Mouse (Mus musculus): ENCODE measurements around the gene Slc5a5. TPM values are rescaled to one million over a fixed set of nuclear protein-coding genes. Genes with fewer than 3 reads are reported as not detected.
"Not testable (repeated sequence)": the region's sequence is repeated elsewhere in the genome, so short reads cannot be mapped to it uniquely, and the experiment has no call there.

The Slc5a5 gene
- total RNA-seq, 1 experiment from 2014 or later = 0.09 TPM

DNA sequence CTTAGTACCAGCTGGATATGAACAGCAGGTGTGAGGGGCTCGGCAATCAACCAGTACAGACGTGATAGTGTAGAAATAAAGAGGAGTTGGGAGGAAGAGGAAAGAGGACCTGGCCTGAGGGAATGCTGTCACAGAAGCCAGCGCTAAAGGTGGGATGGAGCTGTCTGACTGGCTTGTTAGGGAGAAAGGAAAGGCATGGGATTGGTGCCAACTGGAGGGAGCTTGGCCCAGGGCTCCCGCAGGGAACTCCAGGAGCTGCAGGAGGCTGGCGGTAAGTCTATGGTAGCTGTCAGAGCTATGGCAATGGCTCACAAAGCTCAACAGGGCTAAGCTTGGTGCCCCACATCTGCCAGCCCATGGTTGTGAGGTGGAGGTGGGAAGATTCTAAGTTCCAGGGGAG is 9.7 kb upstream of the Slc5a5 start:
- no peak for DNase-seq

DNA sequence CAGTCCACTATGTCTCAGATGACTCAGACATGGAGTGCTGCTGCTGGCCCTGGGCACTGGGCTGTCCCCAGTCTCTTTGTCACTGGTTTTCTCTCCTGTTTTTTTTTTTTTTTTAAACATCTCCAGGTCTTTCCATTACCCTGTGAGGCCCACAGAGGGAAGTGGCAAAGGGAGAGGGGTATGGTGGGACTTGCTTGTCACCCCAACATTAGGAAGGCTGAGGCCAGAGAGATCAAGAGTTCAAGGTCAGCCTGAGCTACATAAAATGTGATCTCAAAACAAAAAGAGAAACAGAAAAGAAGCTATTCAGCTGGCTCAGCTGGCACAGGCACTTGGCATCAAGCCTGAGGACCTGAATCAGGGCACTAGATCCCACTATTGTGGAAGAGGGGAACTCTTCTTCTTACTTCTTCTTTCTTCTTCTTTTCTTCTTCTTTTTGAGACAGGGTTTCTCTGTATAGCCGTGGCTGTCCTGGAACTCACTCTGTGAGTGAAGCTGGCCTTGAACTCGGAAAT is 8.4 kb upstream of the Slc5a5 start:
- peak; percentile 62 for DNase-seq

- DNase-seq = no peak
These were observed 6.7 kb upstream of the Slc5a5 start for GRCm38 (mm10) chr8:70899226-70899625.

- DNase-seq = no peak
These were observed 6.2 kb upstream of the Slc5a5 start for GRCm38 (mm10) chr8:70898661-70899198.

GRCm38 (mm10) chr8:70897681-70898413 is 5.3 kb upstream of the Slc5a5 start:
- peak; percentile 85 for DNase-seq

DNA sequence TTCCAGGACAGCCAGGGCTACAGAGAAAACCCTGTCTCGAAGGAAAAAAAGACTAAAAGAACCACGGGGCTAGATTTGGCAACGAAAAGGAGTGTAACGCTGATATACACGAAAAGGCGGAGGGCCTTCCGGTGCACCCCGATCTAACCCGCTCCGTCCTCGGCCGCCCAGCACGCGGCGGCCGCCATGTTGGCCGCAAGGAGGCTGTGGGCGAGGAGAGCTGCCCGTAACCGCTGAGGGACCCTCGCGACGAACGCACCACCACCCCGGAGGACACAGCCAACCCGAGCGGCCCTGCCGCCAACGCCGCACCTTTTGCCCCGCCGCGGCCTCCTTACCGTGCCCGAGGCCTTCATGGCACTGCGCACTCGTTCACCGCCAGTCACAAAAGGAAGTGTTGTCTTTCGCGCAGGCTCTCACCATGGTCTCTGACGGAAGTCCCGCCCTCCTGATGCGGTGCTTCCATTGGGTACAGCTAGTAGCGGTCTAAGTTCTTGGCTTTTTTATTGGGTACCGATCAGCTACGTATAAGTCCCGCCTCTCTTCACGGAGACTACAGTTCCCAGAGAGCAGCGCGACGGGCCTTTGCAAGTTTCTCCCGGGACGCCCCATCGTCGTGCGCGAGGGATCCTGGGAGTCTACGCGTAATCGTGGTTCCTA is 4.6 kb upstream of the Slc5a5 start, which contains the start of gene Rpl18a:
TSS of gene Rpl18a (minus strand) at position 392 of the 660 bp plus-strand sequence.
- peak; percentile 87 for DNase-seq

DNA sequence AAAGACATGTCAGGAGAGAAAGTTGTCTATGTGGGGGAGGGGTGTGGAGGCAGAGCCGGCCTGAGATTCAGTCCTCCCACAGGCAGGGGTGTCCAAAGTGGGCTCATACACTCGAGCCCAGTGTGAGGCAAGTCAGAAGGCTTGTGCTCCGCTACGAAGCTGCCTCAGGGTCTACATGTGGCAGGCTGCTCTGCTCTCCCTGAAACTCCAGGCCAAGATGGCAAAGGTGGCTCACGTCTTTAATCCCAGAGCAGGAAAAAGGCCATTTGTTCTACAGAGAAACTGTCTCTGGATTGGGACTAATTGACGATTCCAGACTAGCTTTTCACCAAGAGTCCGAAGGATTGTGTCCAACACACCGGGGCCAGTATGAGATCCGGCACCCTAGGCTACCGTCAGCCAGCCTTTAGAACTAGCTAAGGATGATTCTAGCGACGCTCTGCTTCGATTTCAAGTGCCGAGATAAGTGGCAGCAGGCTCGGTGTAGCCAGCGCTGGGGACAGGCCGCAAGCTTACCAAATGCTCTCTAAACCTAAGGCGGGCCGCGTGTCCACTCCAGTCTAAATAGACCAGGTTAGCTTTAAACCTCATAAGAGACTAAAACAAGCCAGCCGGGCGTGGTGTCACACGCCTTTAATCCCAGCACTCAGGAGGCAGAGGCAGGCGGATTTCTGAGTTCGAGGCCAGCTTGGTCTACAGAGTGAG is 3.9 kb upstream of the Slc5a5 start:
- no peak for DNase-seq

DNA sequence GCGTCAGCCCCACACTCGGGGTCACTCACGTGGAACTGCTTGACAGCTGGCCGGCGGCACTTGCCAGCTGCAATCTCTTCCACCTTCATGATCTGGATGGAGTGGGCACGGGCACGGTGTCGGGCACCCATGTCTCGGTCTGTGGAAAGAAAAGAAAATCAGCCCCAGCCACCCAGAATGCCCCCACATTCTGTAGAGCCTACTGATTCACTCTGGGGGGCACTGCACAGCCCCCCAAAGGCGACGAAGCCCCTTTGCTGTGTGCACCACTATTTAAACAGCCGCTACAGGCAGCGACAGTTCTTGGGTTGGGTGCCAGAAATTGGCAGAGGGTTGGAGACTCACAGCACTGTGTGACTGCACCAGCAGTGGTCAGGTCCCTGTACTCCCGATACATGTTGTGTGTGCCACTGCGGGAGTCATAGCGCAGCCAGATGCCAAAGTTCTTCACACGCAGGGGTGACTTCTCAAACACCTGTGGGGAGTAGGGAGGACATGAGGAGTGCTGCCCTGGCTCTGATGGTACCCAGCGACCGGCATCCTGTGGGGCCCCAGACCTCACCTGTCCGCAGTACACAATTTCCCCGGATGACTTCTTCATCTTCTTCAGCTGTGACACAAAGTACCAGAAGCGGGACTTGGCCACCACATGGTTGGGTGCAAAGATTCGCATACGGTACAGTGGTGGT is 3.2 kb upstream of the Slc5a5 start:
- DNase-seq = not testable (repeated sequence)

DNA sequence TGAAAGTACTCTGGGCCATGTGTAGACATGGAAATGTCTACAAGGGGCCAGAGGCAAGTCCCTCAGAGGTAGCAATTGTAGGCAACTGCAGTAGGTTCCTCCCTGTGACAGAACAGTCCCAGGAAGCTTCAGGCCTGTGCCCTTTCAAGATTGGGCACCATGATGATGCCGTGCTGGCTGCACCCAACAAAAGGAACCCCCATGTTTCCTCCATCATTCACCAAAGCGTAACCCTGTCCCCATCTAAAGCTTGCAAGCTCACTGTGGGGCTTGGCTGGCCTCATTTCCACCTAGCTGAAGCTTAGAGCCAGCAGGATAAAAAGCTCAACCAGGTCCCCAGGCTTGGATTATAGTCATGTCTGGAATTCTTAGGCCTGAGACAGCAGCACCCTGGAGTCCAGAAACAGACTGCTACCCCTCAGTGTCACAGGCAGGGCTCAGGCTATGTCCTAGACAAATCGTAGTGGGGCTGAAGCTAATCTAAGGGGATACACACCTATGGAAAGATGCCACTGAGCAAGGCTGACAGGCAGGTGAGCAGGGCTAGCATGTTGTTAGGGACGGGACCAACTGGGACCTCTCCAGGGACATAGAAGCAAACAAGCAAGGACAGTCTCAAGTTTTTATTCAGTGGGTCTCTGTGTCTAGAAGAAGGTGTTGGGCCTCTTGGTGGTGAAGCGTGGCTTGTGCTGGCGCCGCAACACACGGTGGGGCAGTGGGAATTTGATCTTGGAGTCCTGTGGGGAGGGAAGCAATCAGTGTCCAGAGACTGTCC is 2.4 kb upstream of the Slc5a5 start:
- no peak for DNase-seq

DNA sequence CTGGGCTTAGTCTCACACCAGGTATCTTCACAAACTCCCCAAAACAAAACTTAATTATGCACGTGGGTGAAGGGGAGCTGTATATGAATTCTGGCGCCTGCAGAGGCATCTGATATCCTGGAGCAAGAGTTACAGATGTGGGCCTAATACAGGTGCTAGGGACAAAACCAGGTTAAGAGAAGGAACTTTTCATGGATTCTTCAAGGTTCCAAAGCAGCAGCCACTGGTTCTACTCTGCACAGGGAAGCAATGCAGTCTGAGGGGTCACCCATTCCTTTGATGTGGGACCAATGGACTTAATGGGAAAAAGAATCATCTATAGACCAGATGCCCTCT is 1.8 kb upstream of the Slc5a5 start:
- DNase-seq = no peak

- DNase-seq = peak; percentile 75
These were observed 1.3 kb upstream of the Slc5a5 start for GRCm38 (mm10) chr8:70893656-70894384.

- DNase-seq = no peak
These were observed 519 bp upstream of the Slc5a5 start for GRCm38 (mm10) chr8:70892896-70893655.

- no peak for DNase-seq
These were observed 1.2 kb downstream of the Slc5a5 start for GRCm38 (mm10) chr8:70891356-70891755.

DNA sequence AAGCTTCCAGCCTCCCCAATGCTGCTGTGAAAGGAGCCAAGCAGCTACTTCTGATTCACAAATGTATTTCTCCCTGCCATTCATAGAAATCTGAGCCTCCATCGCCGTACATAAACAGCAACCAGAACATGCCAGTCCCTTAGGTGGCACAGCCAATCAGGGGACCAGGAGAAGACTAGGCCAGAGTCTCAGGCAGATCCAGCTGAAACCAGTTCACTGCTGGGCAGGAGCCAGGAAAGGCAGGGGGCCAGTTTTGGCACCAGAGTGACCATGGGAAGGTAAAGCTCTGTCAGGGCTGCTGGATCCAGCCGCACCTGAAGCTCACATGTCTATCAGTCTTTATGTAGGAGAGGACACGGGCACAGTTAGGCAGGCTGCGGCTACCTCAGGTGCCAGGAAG is 1.9 kb downstream of the Slc5a5 start:
- DNase-seq = no peak

DNA sequence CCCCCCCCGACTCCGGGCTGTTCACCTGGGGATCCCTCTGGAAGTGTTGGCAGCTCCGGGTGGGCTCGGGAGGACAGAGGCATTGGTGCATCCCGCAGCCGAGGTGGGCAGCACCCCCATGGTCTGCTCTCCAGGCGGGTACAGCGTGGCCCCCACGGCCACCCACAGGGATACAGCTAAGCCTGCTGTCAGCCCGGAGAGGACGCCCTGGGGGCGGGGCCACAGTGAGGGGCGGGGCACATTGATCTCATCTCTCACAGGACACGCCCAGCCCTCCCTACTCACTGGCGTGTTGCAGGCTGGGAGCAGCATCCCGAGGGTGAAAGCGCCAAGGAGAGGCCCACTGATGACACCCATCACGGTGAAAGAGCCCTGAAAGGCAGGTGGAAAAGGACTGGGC is 4.9 kb downstream of the Slc5a5 start:
- DNase-seq = no peak

- peak; percentile 47 for DNase-seq
These were observed 6.9 kb downstream of the Slc5a5 start for GRCm38 (mm10) chr8:70885612-70886011.

DNA sequence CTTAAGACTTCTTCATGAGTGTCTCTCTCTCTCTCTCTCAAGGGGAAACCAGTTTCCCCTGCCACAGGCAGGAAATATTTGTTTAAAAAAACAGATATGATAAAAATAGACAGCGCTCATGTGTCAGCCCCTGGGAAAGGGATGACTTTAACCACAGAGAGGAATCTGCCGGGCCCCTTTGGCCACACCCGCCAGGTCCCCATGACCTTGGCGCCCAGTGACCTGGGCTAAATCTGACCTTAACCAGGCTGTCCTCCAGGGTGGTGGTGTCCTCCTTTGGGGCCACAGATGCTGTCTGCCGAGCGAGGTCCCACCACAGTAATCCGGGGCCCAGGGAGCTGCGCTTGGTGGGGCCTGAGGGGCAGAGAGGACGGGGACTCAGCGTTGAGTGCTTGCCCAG is 7.9 kb downstream of the Slc5a5 start:
- DNase-seq = no peak

- DNase-seq = no peak
These were observed 8.4 kb downstream of the Slc5a5 start for GRCm38 (mm10) chr8:70884186-70884585.

- DNase-seq = no peak
These were observed 12.0 kb downstream of the Slc5a5 start for GRCm38 (mm10) chr8:70880546-70880945.

GRCm38 (mm10) chr8:70880126-70880525 is 12.4 kb downstream of the Slc5a5 start:
- peak; percentile 51 for DNase-seq

All from adrenal gland, postnatal 25 days (tissue).